Mouse (Mus musculus): Measurements from ENCODE around the gene Prn. TPM values are rescaled to one million over a fixed set of nuclear protein-coding genes. Genes with fewer than 3 reads are reported as not detected.

Gene Prn
- polyA plus RNA-seq, 1 experiment from 2014 or later: not detected

DNA sequence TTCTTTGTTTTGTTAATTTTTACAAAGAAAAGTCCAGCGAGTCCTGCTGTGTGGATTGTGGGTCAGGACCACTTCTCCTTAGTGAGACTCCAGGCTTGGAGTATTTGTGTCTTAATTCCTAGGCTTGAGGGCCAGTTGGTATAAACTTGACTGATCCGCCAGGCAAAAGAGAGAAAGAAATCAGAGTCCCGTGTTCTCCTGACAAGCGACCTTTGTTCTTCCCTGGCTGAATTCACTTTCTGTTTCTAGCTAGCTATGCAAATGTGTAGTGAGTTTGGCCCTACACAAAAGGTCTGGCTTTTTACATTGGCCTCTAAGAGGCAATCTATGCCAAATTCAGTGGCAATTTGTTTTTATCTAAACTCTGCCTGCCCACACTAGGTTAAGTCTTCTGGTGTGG, 28.0 kb upstream of the Prn start:
- DNase-seq (ENCODE audit: low spot score) (no peak), ATAC-seq (ENCODE audit: insufficient number of reproducible peaks, low FRiP score, low TSS enrichment, low read depth) (no peak)
- Histone ChIP-seq H3K4me1 (ENCODE audit: control insufficient read depth, insufficient read depth, low read length) (no peaks in the 10 kb centered on the region), H3K9ac (ENCODE audit: low read length) (no peak overlapping the region), H3K27ac (replicated peaks; ENCODE audit: low read depth, low read length) (no peak overlapping the region), H3K9me3 (ENCODE audit: control insufficient read depth, low read length) (no peaks in the 10 kb centered on the region), H3K36me3 (ENCODE audit: control insufficient read depth, insufficient read depth, low read length) (no peaks in the 10 kb centered on the region), H3K4me2 (ENCODE audit: low read depth, severe bottlenecking) (no peak overlapping the region), H3K27me3 (ENCODE audit: control insufficient read depth, insufficient read depth, low read length) (no peaks in the 10 kb centered on the region), H3K4me3 (ENCODE audit: low read depth, low read length) (no peak overlapping the region)
- 77% methylated on average over 4 of the region's 4 CpGs for WGBS

DNA sequence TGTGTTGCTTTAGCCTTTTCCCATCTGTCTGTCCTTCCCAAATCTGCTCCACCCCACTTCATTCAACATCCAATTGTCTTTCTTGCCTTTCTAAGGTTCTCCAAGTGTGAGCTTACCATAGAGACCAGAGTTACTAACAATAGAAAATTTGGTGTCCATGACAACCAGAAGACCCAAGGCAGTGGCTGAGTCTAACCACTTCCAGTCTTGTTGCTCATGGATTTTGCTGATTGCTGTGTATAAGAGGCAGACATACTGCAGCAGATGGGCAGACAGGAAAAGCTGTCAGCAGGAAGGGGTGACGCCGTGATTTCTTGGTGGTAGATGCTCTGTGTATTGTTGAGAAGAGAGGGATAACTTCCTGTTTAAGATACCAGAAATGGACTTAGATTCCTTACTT, 26.6 kb upstream of the Prn start:
- 81% methylated on average over 2 of the region's 2 CpGs for WGBS
- H3K36me3 ChIP-seq (ENCODE audit: control insufficient read depth, insufficient read depth, low read length): no peaks in the 10 kb centered on the region

DNA sequence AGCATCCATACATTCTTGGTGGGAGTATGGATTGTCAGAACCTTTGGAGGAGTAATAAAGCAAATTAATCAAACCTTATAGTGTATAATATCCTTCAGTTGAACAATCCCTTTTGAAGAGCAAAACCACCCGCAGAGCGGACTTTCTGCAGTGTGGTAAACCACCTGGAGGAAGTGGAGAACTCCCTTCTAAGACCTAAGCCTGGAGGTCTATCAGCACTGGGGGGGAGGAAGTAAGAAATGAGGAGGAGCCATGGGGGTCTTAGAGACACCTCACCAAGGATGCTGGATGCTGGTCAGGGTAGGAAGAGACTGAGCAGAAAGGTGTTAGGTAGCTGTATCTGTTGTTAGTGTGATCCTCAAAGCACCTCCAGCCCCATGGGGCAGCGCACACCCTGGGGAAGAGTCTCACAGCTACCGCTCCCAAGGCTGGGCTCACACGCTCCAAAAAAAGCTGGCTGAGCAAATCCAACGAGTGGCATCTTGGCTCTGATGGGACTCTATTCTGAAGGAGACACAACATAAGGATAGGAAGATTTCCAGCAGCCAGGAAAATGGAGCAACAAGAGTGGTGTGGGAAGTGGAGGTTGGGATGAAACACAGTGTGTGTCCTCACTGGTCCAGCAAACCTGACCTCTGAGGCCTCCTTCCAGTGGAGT, 23.1 kb upstream of the Prn start:
- Histone ChIP-seq H3K4me2 (ENCODE audit: low read depth, severe bottlenecking) (no peak overlapping the region), H3K9me3 (ENCODE audit: control insufficient read depth, low read length) (no peaks in the 10 kb centered on the region), H3K4me1 (ENCODE audit: control insufficient read depth, insufficient read depth, low read length) (peaks cover 7% of the 10 kb centered on the region; the same call in 1 of the 2 replicates), H3K4me3 (ENCODE audit: low read depth, low read length) (no peak overlapping the region), H3K27me3 (ENCODE audit: control insufficient read depth, insufficient read depth, low read length) (no peaks in the 10 kb centered on the region), H3K36me3 (ENCODE audit: control insufficient read depth, insufficient read depth, low read length) (no peaks in the 10 kb centered on the region), H3K27ac (replicated peaks; ENCODE audit: low read depth, low read length) (no peak overlapping the region), H3K9ac (ENCODE audit: low read length) (no peak overlapping the region)
- DNase-seq (ENCODE audit: low spot score) (no peak), ATAC-seq (ENCODE audit: insufficient number of reproducible peaks, low FRiP score, low TSS enrichment, low read depth) (no peak)
- WGBS: 86% methylated on average over 6 of the region's 6 CpGs

More for the DNA sequence above, 26.6 kb upstream of the Prn start:
- ATAC-seq (ENCODE audit: insufficient number of reproducible peaks, low FRiP score, low TSS enrichment, low read depth) (no peak), DNase-seq (ENCODE audit: low spot score) (no peak)
- Histone ChIP-seq H3K4me3 (ENCODE audit: low read depth, low read length) (no peak overlapping the region), H3K4me2 (ENCODE audit: low read depth, severe bottlenecking) (no peak overlapping the region), H3K9me3 (ENCODE audit: control insufficient read depth, low read length) (no peaks in the 10 kb centered on the region), H3K9ac (ENCODE audit: low read length) (no peak overlapping the region), H3K27me3 (ENCODE audit: control insufficient read depth, insufficient read depth, low read length) (no peaks in the 10 kb centered on the region), H3K27ac (replicated peaks; ENCODE audit: low read depth, low read length) (no peak overlapping the region), H3K4me1 (ENCODE audit: control insufficient read depth, insufficient read depth, low read length) (no peaks in the 10 kb centered on the region)

DNA sequence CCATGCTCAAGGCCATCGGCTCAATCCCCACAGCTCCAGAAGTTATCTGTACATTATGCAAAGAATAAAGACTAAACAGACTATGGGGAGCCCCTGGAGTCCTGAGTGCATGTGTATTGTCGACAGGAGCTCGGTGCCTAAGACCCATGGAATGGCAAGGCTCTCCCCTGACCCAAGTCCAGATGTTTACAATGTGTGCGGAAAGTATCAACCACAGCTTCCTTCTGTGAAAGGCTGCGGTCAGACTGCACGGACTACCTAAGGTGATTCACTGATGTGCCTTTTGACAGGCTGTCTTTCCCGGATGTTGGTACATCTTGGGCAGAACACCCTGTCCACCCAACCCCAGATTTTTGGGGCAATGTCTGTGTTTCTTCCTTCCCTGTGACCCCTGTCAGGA, 21.5 kb upstream of the Prn start:
- ATAC-seq (ENCODE audit: insufficient number of reproducible peaks, low FRiP score, low TSS enrichment, low read depth) (no peak), DNase-seq (ENCODE audit: low spot score) (no peak)
- Histone ChIP-seq H3K4me3 (ENCODE audit: low read depth, low read length) (no peak overlapping the region), H3K4me1 (ENCODE audit: control insufficient read depth, insufficient read depth, low read length) (peaks cover 7% of the 10 kb centered on the region; the same call in 1 of the 2 replicates), H3K9ac (ENCODE audit: low read length) (no peak overlapping the region), H3K4me2 (ENCODE audit: low read depth, severe bottlenecking) (no peak overlapping the region), H3K27me3 (ENCODE audit: control insufficient read depth, insufficient read depth, low read length) (no peaks in the 10 kb centered on the region), H3K27ac (replicated peaks; ENCODE audit: low read depth, low read length) (no peak overlapping the region), H3K36me3 (ENCODE audit: control insufficient read depth, insufficient read depth, low read length) (no peaks in the 10 kb centered on the region), H3K9me3 (ENCODE audit: control insufficient read depth, low read length) (no peaks in the 10 kb centered on the region)
- WGBS: 71% methylated on average over 7 of the region's 7 CpGs

DNA sequence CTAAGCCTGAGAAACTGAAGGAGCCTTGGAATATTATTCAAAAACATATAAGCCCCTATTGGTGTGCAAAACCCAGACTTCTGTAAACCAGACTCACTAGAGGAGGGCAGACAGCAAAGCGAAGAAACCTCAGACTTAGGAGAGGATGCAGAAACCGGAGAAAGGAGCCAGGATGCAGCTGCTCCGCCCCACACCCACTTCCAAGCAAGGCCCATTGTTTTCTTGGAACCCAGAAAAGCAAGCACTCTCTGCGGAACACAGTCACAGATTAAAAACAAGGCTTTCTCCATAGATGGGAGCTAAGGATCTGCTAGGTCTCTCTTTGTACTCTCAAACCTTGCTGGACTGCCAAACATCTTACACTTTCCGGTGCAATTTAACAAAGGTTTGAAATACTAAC, 17.2 kb upstream of the Prn start:
- Histone ChIP-seq H3K27me3 (ENCODE audit: control insufficient read depth, insufficient read depth, low read length) (no peaks in the 10 kb centered on the region), H3K9me3 (ENCODE audit: control insufficient read depth, low read length) (no peaks in the 10 kb centered on the region), H3K4me1 (ENCODE audit: control insufficient read depth, insufficient read depth, low read length) (peaks cover 7% of the 10 kb centered on the region; the same call in 1 of the 2 replicates), H3K4me2 (ENCODE audit: low read depth, severe bottlenecking) (no peak overlapping the region), H3K4me3 (ENCODE audit: low read depth, low read length) (no peak overlapping the region), H3K36me3 (ENCODE audit: control insufficient read depth, insufficient read depth, low read length) (no peaks in the 10 kb centered on the region), H3K9ac (ENCODE audit: low read length) (no peak overlapping the region), H3K27ac (replicated peaks; ENCODE audit: low read depth, low read length) (no peak overlapping the region)
- ATAC-seq (ENCODE audit: insufficient number of reproducible peaks, low FRiP score, low TSS enrichment, low read depth): no peak
- WGBS: 58% methylated on average over 5 of the region's 5 CpGs
- no peak for DNase-seq (ENCODE audit: low spot score)

DNA sequence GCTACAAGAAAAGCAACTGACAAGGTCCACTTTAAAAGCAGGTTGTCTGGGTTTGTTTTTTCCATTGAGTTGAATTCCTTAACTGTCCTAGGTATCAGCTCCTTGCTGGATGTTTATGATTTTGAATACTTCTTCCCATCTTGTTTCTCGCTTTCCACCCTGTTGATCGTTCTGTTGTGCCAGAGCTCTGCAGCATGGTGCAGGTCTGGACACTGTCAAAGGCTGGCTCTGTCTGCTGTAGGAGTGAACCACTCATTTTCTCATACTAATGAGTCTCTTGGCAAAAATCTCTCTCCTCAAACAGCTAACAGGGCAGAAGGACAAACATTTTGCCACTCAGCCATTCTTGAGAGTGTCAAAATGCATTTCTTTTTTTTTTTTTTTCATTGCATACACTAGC, 14.7 kb upstream of the Prn start:
- H3K4me2 ChIP-seq (ENCODE audit: low read depth, severe bottlenecking): no peak overlapping the region
- DNase-seq (ENCODE audit: low spot score): no peak
- H3K27me3 ChIP-seq (ENCODE audit: control insufficient read depth, insufficient read depth, low read length): no peaks in the 10 kb centered on the region
- H3K4me3 ChIP-seq (ENCODE audit: low read depth, low read length): no peak overlapping the region
- no peak overlapping the region for H3K9ac ChIP-seq (ENCODE audit: low read length)
- no peaks in the 10 kb centered on the region for H3K36me3 ChIP-seq (ENCODE audit: control insufficient read depth, insufficient read depth, low read length)
- no peaks in the 10 kb centered on the region; the same call in 1 of the 2 replicates for H3K4me1 ChIP-seq (ENCODE audit: control insufficient read depth, insufficient read depth, low read length)
- H3K27ac ChIP-seq (replicated peaks; ENCODE audit: low read depth, low read length): no peak overlapping the region
- no peak for ATAC-seq (ENCODE audit: insufficient number of reproducible peaks, low FRiP score, low TSS enrichment, low read depth)
- WGBS: 61% methylated on average over 2 of the region's 2 CpGs
- no peaks in the 10 kb centered on the region for H3K9me3 ChIP-seq (ENCODE audit: control insufficient read depth, low read length)

DNA sequence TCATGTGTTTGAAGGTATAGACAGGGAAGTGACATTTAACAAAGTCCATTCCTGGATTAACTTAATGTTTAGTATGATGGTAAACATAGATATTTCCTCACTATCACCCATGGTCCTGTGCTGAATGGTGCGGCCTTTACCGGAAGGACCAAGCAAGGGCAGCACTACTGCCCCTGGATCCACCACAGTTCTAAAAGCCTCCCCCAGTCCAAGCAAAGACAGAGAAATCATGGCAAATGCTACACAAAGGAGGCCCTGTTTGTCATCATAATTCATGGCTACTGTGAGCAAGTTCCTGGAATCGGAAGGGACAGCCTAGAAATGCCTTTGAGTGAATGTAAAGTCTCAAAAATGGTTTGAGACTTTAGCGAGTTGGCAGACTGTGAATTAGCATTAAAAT, 13.7 kb upstream of the Prn start:
- no peak overlapping the region for H3K4me2 ChIP-seq (ENCODE audit: low read depth, severe bottlenecking)
- no peaks in the 10 kb centered on the region; the same call in 1 of the 2 replicates for H3K4me1 ChIP-seq (ENCODE audit: control insufficient read depth, insufficient read depth, low read length)
- H3K4me3 ChIP-seq (ENCODE audit: low read depth, low read length): no peak overlapping the region
- no peak for DNase-seq (ENCODE audit: low spot score)
- ATAC-seq (ENCODE audit: insufficient number of reproducible peaks, low FRiP score, low TSS enrichment, low read depth): no peak
- no peak overlapping the region for H3K9ac ChIP-seq (ENCODE audit: low read length)
- H3K27ac ChIP-seq (replicated peaks; ENCODE audit: low read depth, low read length): no peak overlapping the region
- H3K27me3 ChIP-seq (ENCODE audit: control insufficient read depth, insufficient read depth, low read length): no peaks in the 10 kb centered on the region
- H3K36me3 ChIP-seq (ENCODE audit: control insufficient read depth, insufficient read depth, low read length): no peaks in the 10 kb centered on the region
- H3K9me3 ChIP-seq (ENCODE audit: control insufficient read depth, low read length): no peaks in the 10 kb centered on the region
- WGBS: 92% methylated on average over 4 of the region's 4 CpGs

DNA sequence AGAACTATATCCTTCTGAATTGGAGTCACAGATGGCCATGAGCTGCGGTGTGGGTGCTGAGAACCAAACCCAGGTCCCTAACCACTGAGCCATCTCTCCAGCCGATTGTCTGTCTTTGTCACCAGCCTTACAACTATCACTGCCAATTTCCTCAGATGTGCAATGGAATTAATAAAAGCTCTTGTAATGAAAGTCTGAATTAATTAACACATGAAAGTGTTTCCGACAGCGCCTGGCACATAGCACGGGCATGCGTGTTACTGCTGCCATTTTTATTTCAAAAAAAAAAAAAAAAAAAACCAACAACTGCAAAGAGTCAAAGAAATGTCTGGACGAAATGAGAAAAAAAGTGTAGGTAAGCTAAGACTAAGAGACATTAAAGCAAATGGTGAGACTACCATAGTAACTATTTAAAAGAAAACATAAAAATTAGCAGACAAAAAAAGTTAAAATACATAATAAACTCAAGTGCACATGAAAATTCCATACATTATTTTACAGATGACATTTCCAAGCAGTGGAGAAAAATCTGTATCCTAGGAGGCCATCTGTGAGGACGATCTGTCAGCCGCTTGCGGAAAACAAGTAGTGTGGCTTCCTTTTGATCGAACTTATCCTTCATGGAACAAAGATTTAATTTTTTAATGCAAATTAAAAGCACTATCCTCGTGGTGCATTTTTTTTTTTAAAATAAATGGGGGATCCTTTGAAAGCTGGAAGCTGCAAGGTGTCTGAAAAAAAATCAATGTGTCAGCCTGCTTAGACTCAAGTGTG, 12.2 kb upstream of the Prn start:
- H3K27ac ChIP-seq (replicated peaks; ENCODE audit: low read depth, low read length): no peak overlapping the region
- H3K4me1 ChIP-seq (ENCODE audit: control insufficient read depth, insufficient read depth, low read length): no peaks in the 10 kb centered on the region
- no peak for ATAC-seq (ENCODE audit: insufficient number of reproducible peaks, low FRiP score, low TSS enrichment, low read depth)
- no peaks in the 10 kb centered on the region for H3K27me3 ChIP-seq (ENCODE audit: control insufficient read depth, insufficient read depth, low read length)
- DNase-seq (ENCODE audit: low spot score): no peak
- H3K9ac ChIP-seq (ENCODE audit: low read length): no peak overlapping the region
- no peaks in the 10 kb centered on the region for H3K36me3 ChIP-seq (ENCODE audit: control insufficient read depth, insufficient read depth, low read length)
- H3K4me3 ChIP-seq (ENCODE audit: low read depth, low read length): no peak overlapping the region
- H3K9me3 ChIP-seq (ENCODE audit: control insufficient read depth, low read length): no peaks in the 10 kb centered on the region
- no peak overlapping the region for H3K4me2 ChIP-seq (ENCODE audit: low read depth, severe bottlenecking)
- 92% methylated on average over 12 of the region's 12 CpGs for WGBS

Data from limb, embryonic 11.5 days (tissue).